Mouse (Mus musculus): Measurements from ENCODE around the gene Phyhipl. TPM values are rescaled to one million over a fixed set of nuclear protein-coding genes. Genes with fewer than 3 reads are reported as not detected.

The Phyhipl gene
- polyA plus RNA-seq, 1 experiment from 2014 or later, result 2.7 TPM

- Histone ChIP-seq H3K9me3 (ENCODE audit: control insufficient read depth, low read length) (no peaks in the 10 kb centered on the region), H3K36me3 (ENCODE audit: control insufficient read depth, insufficient read depth, low read length) (no peaks in the 10 kb centered on the region), H3K27ac (ENCODE audit: low read length) (no peak overlapping the region; the same call in 1 of the 2 replicates), H3K27me3 (replicated peaks; ENCODE audit: control insufficient read depth, insufficient read depth, low read length) (peaks cover 17% of the 10 kb centered on the region), H3K9ac (ENCODE audit: low read depth, low read length) (peak overlapping the region; percentile 43; the same call in 1 of the 2 replicates), H3K4me3 (ENCODE audit: low read length) (peak overlapping the region; percentile 64), H3K4me2 (ENCODE audit: low read depth, low read length) (peak overlapping the region; percentile 100), H3K4me1 (ENCODE audit: control insufficient read depth, insufficient read depth, low read length) (peaks cover 12% of the 10 kb centered on the region)
- WGBS, result under 1% methylated on average over 48 of the region's 48 CpGs
- peak; percentile 52 for ATAC-seq
Observed at GRCm38 (mm10) chr10:70598516-70599125, 57.1 kb downstream of the Phyhipl start.

GRCm38 (mm10) chr10:70598081-70598515 lies 57.7 kb downstream of the Phyhipl start:
- ATAC-seq, result peak; percentile 23
- Histone ChIP-seq H3K9ac (ENCODE audit: low read depth, low read length) (no peak overlapping the region), H3K4me3 (ENCODE audit: low read length) (peak overlapping the region; percentile 64), H3K36me3 (ENCODE audit: control insufficient read depth, insufficient read depth, low read length) (no peaks in the 10 kb centered on the region), H3K9me3 (ENCODE audit: control insufficient read depth, low read length) (no peaks in the 10 kb centered on the region), H3K27me3 (replicated peaks; ENCODE audit: control insufficient read depth, insufficient read depth, low read length) (peaks cover 17% of the 10 kb centered on the region), H3K4me1 (ENCODE audit: control insufficient read depth, insufficient read depth, low read length) (peaks cover 12% of the 10 kb centered on the region), H3K27ac (ENCODE audit: low read length) (no peak overlapping the region), H3K4me2 (ENCODE audit: low read depth, low read length) (peak overlapping the region; percentile 100)
- WGBS, result 17% methylated on average over 10 of the region's 10 CpGs

GRCm38 (mm10) chr10:70594007-70594406 lies 61.8 kb downstream of the Phyhipl start:
- H3K27ac ChIP-seq (ENCODE audit: low read length), result no peak overlapping the region
- no peaks in the 10 kb centered on the region for H3K36me3 ChIP-seq (ENCODE audit: control insufficient read depth, insufficient read depth, low read length)
- no peak for ATAC-seq
- H3K27me3 ChIP-seq (replicated peaks; ENCODE audit: control insufficient read depth, insufficient read depth, low read length), result peaks cover 8% of the 10 kb centered on the region; the same call in 1 of the 2 replicates
- 56% methylated on average over 1 of the region's 1 CpGs for WGBS
- no peak overlapping the region for H3K4me2 ChIP-seq (ENCODE audit: low read depth, low read length)
- H3K9ac ChIP-seq (ENCODE audit: low read depth, low read length), result no peak overlapping the region
- H3K9me3 ChIP-seq (ENCODE audit: control insufficient read depth, low read length), result no peaks in the 10 kb centered on the region
- H3K4me1 ChIP-seq (ENCODE audit: control insufficient read depth, insufficient read depth, low read length), result peaks cover 7% of the 10 kb centered on the region
- H3K4me3 ChIP-seq (ENCODE audit: low read length), result no peak overlapping the region

- 77% methylated on average over 3 of the region's 3 CpGs for WGBS
- H3K4me2 ChIP-seq (ENCODE audit: low read depth, low read length), result no peak overlapping the region
- no peak overlapping the region for H3K27ac ChIP-seq (ENCODE audit: low read length)
- no peaks in the 10 kb centered on the region for H3K4me1 ChIP-seq (ENCODE audit: control insufficient read depth, insufficient read depth, low read length)
- no peaks in the 10 kb centered on the region for H3K36me3 ChIP-seq (ENCODE audit: control insufficient read depth, insufficient read depth, low read length)
- H3K9ac ChIP-seq (ENCODE audit: low read depth, low read length), result no peak overlapping the region
- H3K4me3 ChIP-seq (ENCODE audit: low read length), result no peak overlapping the region
- H3K27me3 ChIP-seq (replicated peaks; ENCODE audit: control insufficient read depth, insufficient read depth, low read length), result no peaks in the 10 kb centered on the region
- ATAC-seq, result no peak
- H3K9me3 ChIP-seq (ENCODE audit: control insufficient read depth, low read length), result no peaks in the 10 kb centered on the region
Observed at GRCm38 (mm10) chr10:70586876-70587405, 68.8 kb downstream of the Phyhipl start.

DNA sequence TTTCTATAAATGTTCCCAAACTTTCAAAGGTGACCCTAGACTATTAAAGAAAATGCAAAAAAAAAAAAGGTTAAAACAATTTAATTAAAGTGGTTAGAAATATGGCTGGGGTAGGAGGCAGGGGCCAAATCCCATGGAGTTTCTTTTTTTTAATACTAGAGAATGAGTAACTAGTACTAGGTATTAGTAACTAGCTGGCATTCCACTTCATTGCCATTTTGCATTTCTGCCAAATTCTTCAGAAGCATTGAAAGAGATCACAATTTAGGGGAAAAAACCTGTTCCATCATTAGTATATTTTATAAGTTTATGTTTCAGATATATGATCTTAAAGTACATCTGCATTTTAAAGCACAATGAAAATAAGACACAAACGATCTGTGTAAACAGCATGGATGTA lies 71.6 kb downstream of the Phyhipl start:
- H3K4me2 ChIP-seq (ENCODE audit: low read depth, low read length), result no peak overlapping the region
- no peak overlapping the region for H3K4me3 ChIP-seq (ENCODE audit: low read length)
- no peaks in the 10 kb centered on the region for H3K27me3 ChIP-seq (replicated peaks; ENCODE audit: control insufficient read depth, insufficient read depth, low read length)
- 77% methylated on average over 1 of the region's 1 CpGs for WGBS
- no peak overlapping the region for H3K27ac ChIP-seq (ENCODE audit: low read length)
- no peaks in the 10 kb centered on the region for H3K4me1 ChIP-seq (ENCODE audit: control insufficient read depth, insufficient read depth, low read length)
- H3K36me3 ChIP-seq (ENCODE audit: control insufficient read depth, insufficient read depth, low read length), result no peaks in the 10 kb centered on the region
- H3K9ac ChIP-seq (ENCODE audit: low read depth, low read length), result no peak overlapping the region
- ATAC-seq, result no peak
- no peaks in the 10 kb centered on the region for H3K9me3 ChIP-seq (ENCODE audit: control insufficient read depth, low read length)

GRCm38 (mm10) chr10:70581556-70582211 lies 74.1 kb downstream of the Phyhipl start:
- Histone ChIP-seq H3K9me3 (ENCODE audit: control insufficient read depth, low read length) (no peaks in the 10 kb centered on the region), H3K4me3 (ENCODE audit: low read length) (no peak overlapping the region), H3K27ac (ENCODE audit: low read length) (no peak overlapping the region), H3K27me3 (replicated peaks; ENCODE audit: control insufficient read depth, insufficient read depth, low read length) (no peaks in the 10 kb centered on the region), H3K4me2 (ENCODE audit: low read depth, low read length) (no peak overlapping the region), H3K36me3 (ENCODE audit: control insufficient read depth, insufficient read depth, low read length) (no peaks in the 10 kb centered on the region), H3K4me1 (ENCODE audit: control insufficient read depth, insufficient read depth, low read length) (no peaks in the 10 kb centered on the region), H3K9ac (ENCODE audit: low read depth, low read length) (no peak overlapping the region)
- no peak for ATAC-seq
- 58% methylated on average over 7 of the region's 7 CpGs for WGBS

DNA sequence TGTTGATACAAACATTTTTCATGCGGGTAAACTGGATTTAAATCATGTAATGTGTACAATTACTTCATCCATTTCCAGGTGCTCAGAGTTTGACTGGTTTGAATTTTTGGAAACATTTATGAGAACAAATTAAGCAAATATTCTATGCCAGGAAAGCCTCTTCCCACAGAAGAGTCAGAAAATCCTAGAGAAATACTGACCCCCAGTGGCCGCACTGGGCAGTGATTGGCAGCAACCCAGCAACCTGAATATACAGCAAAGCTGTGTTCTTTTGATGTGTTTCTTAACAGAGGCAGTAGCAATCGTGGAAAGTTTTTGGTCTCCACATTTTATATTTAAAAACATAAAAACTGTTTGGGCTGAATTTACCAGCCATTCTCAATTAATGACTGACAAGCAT lies 92.1 kb downstream of the Phyhipl start:
- Histone ChIP-seq H3K4me1 (ENCODE audit: control insufficient read depth, insufficient read depth, low read length) (no peaks in the 10 kb centered on the region), H3K27me3 (replicated peaks; ENCODE audit: control insufficient read depth, insufficient read depth, low read length) (no peaks in the 10 kb centered on the region), H3K9ac (ENCODE audit: low read depth, low read length) (no peak overlapping the region), H3K9me3 (ENCODE audit: control insufficient read depth, low read length) (no peaks in the 10 kb centered on the region), H3K27ac (ENCODE audit: low read length) (no peak overlapping the region), H3K4me2 (ENCODE audit: low read depth, low read length) (no peak overlapping the region), H3K4me3 (ENCODE audit: low read length) (no peak overlapping the region), H3K36me3 (ENCODE audit: control insufficient read depth, insufficient read depth, low read length) (no peaks in the 10 kb centered on the region)
- no peak for ATAC-seq
- WGBS, result 26% methylated on average over 3 of the region's 3 CpGs

- H3K36me3 ChIP-seq (ENCODE audit: control insufficient read depth, insufficient read depth, low read length), result peaks cover 2% of the 10 kb centered on the region; the same call in 1 of the 2 replicates
- no peak for ATAC-seq
- H3K27ac ChIP-seq (ENCODE audit: low read length), result no peak overlapping the region
- no peak overlapping the region for H3K9ac ChIP-seq (ENCODE audit: low read depth, low read length)
- no peak overlapping the region for H3K4me2 ChIP-seq (ENCODE audit: low read depth, low read length)
- no peaks in the 10 kb centered on the region for H3K27me3 ChIP-seq (replicated peaks; ENCODE audit: control insufficient read depth, insufficient read depth, low read length)
- WGBS, result 86% methylated on average over 3 of the region's 3 CpGs
- H3K4me3 ChIP-seq (ENCODE audit: low read length), result no peak overlapping the region
- no peaks in the 10 kb centered on the region for H3K4me1 ChIP-seq (ENCODE audit: control insufficient read depth, insufficient read depth, low read length)
- H3K9me3 ChIP-seq (ENCODE audit: control insufficient read depth, low read length), result no peaks in the 10 kb centered on the region
Observed at GRCm38 (mm10) chr10:70552531-70552930, 103.2 kb downstream of the Phyhipl start.

DNA sequence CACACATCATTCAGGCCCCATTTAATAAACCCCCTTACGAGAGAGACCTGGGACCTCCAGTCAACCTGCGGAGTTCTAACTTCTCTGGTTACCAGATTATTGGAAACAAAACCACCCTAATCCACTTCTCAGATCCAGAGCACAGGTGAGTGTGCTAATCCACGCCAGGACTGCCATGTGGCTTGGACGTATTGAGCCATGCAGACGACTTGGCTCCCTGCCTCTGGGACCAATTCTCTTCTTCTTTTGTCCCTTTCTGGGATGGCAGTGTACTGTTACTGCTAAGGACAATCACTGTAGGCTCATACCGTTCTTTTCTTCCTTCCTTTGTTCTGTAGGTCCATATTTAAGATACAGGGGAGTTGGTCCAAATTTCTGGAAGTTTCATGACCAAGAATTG lies 112.9 kb downstream of the Phyhipl start:
- no peak for ATAC-seq
- Histone ChIP-seq H3K9ac (ENCODE audit: low read depth, low read length) (no peak overlapping the region), H3K27me3 (replicated peaks; ENCODE audit: control insufficient read depth, insufficient read depth, low read length) (no peaks in the 10 kb centered on the region), H3K4me2 (ENCODE audit: low read depth, low read length) (no peak overlapping the region), H3K27ac (ENCODE audit: low read length) (no peak overlapping the region), H3K36me3 (ENCODE audit: control insufficient read depth, insufficient read depth, low read length) (no peaks in the 10 kb centered on the region), H3K4me3 (ENCODE audit: low read length) (no peak overlapping the region), H3K9me3 (ENCODE audit: control insufficient read depth, low read length) (no peaks in the 10 kb centered on the region), H3K4me1 (ENCODE audit: control insufficient read depth, insufficient read depth, low read length) (no peaks in the 10 kb centered on the region)
- 86% methylated on average over 6 of the region's 6 CpGs for WGBS
